Mouse (Mus musculus): ENCODE results near the gene 0610010F05Rik.

The 0610010F05Rik gene

GRCm38 (mm10) chr11:23557039-23557630 is 76.3 kb downstream of the 0610010F05Rik start:
- no peak for DNase-seq

GRCm38 (mm10) chr11:23537446-23537845 is 96.0 kb downstream of the 0610010F05Rik start:
- no peak for DNase-seq

GRCm38 (mm10) chr11:23520473-23521205 is 112.8 kb downstream of the 0610010F05Rik start, which contains the start of gene 1700093K21Rik:
1700093K21Rik (minus strand) TSS chr11:23521155.
- no peak for DNase-seq

DNA sequence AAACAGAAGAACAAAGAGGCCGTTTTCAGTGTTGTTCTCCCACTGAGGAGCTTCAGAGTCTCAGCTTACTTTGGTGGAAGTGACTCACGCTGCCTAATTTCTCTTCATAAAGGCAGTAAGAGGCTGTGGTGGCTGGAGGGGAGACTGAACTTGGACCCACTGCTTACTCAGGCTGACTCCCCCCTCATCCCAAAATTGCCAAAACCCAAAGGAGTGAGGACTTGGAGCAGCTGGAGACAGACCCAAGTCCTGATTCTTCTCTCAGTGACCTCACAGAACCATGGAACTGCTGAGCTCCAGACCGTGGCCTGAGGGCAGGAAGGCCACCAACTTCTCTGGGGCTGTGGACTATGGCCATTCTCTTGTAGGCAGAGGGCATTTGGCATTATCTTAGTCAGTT is 114.5 kb downstream of the 0610010F05Rik start:
- DNase-seq, result no peak

DNA sequence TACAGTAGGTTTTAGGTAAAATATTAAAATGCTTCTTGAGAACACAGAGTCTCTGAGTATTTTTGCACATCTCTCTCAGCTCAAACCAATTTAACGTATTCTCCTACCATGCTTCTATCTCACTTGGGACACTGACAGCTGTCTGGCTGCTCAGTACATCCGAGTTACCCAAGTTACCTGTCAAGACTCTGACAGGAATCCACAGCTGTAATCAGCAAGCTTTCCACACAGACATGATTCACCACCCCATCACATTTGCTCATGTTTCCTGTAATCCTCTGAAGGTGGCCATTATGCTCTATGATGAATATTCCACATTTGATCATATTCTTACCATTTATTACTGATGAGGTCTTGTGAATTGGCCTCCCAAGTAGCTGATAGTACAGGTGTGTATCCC is 118.1 kb downstream of the 0610010F05Rik start:
- DNase-seq, result no peak

Measured in cerebellum, adult 11 months (tissue).